Mouse (Mus musculus) brain, embryonic 14.5 days (tissue): ENCODE measurements around the gene Atxn1. TPM values are rescaled to one million over a fixed set of nuclear protein-coding genes. Genes with fewer than 3 reads are reported as not detected.

ENCODE experiments used
- DNase-seq: peaks from one replicate; pipeline ENCODE4 v3.0.0-alpha.2; 2011; ENCODE audit warnings: low read depth
- CTCF ChIP-seq: fragments of 200-500 bp; IDR thresholded peaks from 2 replicates; pipeline ENCODE4 v1.5.1; 2012; ENCODE audit warnings: inconsistent platforms, mild to moderate bottlenecking, moderate library complexity, borderline replicate concordance; ENCODE audit not compliant: insufficient read depth, insufficient read length; ENCODE audit errors: extremely low read depth
- POLR2A ChIP-seq: fragments of 200-500 bp; IDR thresholded peaks from 2 replicates; pipeline ENCODE4 v1.6.1; 2012; ENCODE audit warnings: mild to moderate bottlenecking, inconsistent platforms, borderline replicate concordance; ENCODE audit not compliant: poor library complexity, insufficient read depth, insufficient read length, severe bottlenecking; ENCODE audit errors: extremely low read depth
- polyA plus RNA-seq: library from polyadenylated mRNA; depleted of rRNA; stranded (reverse); fragments of >200 nt; gene quantifications from 2 replicates; pipeline ENCODE4 v1.2.3, GENCODE M21; 2012

Atxn1 gene
- polyA plus RNA-seq, 1 experiment: 11.0 TPM

DNA sequence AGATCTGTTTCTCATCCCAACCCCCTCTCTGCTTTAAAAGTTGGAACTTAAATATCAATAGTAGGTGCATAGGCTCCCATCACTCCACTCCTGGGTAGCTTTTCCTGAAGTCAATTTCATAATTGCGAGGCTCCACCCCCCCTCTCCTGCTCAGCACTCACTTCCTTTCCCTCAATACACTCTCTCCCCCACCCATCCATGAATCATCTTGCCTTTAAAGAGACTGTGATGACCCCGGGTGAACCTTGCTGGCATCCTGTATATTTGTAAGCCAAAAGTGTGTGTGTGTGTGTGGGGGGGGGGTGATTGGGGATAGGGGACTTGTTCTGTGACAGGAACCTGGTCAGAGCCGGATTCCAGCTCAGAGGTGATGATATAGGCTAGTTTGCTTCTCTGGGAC is 9.8 kb upstream of the Atxn1 start:
- no peak for DNase-seq
- TF ChIP-seq POLR2A (no peak), CTCF (no peak)

DNA sequence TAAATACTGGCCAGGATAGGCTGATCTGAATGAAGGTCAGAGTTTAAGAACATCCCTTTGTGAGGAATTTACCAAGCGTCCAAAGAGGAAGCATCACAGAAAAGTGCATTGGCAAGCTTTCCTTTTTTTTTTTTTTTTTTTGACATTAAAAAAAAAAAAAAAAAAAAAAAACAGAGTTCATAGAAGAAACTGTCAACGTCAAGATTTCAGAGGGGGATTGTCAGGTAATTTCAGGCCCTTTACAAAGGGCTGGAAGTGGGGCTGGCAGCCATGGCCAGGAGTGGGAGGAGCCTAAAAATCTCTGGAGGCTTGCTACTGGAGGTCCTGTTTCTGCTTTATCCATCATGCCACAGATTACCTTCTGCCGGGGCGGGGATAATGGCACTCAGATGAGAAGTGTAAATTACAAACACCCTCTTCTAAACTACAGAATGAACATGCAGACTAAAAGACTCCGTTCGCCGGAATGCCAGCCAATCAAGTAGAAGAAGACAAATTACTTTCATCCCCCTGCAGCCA is 9.2 kb upstream of the Atxn1 start:
- DNase-seq: no peak
- TF ChIP-seq POLR2A (no peak), CTCF (no peak)

DNA sequence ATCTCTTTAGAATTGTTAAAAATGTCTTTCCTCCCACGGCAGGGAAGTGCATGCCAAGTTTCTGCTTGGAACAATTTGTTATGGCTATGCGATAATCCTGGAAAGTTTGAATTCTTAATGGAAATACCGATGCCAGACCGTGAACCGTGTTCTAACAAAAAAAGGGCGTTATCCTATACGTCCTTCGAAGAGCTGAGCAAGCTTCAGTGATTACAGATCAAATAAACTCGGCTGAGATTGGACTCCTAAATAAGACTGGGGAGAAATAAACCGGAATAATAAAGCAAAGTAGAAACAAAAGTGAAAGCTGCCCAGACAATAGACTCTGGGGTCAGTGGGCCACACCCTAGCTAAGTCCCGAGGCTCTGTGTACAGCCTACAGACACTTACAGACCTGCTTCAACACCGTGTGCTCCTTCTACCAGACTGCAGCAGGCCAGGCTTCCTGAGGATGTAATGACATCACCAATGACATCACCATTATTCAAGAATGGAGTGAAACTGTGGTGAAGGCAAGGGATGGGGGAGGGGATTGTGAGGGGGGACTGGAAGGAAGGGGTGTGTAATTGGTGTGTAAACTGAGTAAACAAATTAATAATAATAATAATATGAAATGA is 6.2 kb upstream of the Atxn1 start:
- no peak for DNase-seq
- TF ChIP-seq POLR2A: no peak
- no peak for TF ChIP-seq CTCF

DNA sequence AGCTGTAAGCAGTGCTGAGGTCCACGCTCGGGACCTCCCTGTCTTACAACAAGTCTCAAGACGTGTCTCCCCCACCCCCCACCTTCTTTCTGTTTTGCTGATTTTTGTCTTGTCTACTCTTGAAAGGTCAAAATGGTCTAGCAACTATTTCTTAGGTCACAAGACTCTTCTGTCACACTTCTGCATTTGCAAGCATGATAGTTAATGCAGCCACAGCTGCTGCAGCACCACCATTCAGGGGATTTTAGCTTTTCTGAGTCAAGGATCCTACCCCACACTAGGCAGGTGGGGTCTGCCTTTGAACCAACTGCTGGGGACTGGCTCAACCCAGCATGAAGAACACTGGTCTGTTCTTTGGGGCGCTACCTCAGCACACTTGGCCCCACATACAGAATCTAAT is 3.4 kb upstream of the Atxn1 start:
- DNase-seq: no peak
- TF ChIP-seq POLR2A (no peak), CTCF (no peak)

DNA sequence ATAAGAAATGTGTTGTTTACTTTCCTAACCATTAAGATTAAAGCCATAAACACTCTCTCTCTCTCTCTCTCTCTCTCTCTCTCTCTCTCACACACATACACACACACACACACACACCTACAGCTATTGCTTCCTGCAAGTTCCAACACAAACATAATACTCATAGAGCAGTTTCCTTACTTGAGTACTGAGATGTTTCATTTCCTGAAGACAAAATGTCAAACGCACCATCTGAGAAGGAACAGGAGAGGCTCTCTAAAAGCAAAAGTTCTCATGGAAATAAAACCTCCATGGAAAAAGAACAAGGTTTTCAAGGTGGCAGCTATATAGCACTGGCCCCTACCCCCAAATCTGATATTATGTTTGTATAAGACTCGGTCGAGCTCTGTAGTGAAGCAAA is 2.6 kb upstream of the Atxn1 start:
- no peak for TF ChIP-seq CTCF
- no peak for TF ChIP-seq POLR2A

DNA sequence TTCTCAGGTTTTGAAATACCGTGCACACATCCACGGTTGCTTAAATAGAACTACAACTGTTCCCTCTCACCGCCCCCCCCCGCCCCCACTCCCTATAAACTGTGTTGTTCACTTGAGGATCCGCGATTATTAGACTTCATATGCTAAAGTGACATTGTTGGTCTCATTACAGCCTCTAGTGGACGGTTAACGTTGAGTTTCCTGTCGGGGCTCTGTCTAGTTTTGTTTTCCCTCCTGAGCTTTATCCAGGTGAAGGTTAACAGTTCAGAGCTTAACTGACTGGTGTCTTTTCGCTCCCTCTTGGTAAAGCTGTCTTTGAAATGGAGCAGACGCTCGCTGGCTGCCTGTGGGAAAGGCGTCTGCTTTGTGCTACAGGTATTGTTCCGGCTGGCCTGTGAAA is 1.8 kb upstream of the Atxn1 start:
- DNase-seq: peak; percentile 75
- peak; percentile 57; the same call in 1 of the 2 replicates for TF ChIP-seq CTCF
- TF ChIP-seq POLR2A: no peak

More for the DNA sequence above, 2.6 kb upstream of the Atxn1 start:
- DNase-seq: no peak

DNA sequence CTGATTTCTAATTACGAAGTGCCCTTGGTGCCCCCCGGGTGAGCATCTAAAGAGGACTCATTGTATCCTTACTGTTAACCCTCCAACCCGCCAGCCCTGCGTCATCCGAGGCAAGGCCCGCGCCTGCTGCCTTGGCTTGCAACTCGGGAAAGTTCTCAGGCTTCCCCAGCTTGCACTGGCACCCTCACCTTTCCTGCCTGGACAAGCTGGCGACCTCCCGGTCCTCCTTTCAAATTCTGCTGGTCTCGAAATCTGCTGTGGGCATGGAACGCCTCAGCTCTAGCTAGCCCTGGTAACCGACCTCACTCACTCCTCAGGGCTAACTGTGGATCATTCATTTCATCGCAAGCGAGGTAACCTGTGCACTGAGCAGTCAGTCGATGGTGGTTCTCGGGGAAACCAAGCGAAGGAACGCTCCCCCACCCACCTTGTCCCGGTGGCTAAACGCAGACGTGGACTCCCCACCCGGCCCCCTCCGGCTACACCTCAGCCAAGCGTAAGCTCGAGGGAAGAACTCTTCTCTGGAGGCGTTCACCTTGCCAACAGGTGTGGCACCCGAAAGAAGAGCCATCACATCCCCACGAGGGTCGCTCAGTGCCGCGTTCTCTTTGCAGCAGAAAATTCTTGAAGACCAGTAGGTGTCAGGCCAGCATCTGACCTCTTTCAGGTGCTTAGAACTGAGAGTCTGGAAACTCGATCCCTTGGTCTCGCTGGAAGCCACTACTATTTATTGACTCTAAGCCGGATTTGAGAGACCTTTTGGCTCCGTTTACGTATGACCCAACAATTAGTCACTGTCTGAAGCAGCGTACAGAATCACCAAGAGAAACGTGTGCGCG is 1.0 kb upstream of the Atxn1 start:
- TF ChIP-seq POLR2A: no peak
- peak; percentile 21; the same call in 1 of the 2 replicates for TF ChIP-seq CTCF
- peak; percentile 66 for DNase-seq

DNA sequence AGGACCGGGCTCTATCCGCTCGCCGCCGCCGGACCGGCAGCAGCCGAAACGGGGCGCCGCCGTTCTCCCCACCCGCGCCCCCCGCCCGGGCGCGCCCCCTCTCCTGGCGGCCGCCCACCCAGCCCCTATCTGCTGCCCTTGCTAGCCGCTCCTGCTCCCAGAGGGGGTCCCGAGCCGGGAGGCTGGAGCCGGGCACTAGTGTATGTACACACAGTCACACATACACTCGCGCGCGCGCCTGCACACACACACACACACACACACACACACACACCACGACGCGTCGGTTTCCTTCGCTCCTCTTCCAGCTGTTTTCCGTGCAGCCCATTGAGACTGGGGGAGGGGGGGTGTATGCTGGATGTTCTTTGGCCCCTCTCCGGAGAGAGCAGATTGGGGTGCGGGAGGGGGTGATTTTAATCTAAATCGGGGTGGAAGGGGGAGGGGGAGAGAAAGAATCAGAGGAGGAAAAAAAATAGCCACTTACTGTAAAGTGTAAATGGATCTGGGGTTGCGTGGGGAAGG is 416 bp downstream of the Atxn1 start:
- DNase-seq: peak; percentile 84

DNA sequence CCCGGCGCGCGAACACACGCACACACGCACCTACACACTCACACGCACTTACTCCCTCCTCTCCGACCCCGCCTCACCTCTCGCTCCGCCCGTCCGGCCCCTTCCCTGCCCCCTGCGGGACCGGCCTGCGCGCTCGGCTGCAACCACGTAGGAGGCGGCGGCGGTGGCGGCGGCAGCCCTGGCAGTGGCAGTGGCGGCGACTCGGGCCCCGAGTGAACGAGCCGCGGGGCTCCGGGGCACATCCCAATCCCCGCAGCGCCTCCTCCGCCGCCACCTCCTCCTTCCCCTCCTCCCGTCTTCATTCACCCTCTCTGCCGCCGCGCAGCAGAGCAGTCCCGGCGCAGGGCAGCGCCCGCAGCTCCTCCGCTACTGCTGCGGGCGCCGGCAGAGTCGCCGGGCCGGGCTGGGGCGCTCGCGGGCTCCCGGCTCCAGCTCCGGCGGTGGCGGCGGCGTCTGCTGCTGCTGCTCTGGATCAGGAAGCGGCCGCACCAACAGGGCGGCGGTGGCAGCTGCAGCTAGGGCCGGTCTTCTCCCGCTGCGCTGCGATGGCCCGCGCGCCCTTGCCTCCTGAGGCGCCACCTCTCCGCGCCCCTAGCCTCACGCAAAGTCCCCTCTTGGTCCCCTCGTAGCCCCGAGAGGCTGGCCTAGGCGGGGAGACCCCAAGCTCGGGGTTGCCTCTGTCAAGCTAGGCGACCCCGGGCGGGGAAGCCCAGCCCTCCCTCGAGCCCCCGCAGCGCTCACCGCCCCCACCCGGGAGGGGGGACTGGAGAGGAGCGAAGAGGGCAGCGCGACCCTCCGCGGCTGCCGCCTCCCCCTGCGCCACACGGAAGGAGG is 1.1 kb downstream of the Atxn1 start:
- DNase-seq: peak; percentile 85
- TF ChIP-seq CTCF (no peak), POLR2A (peak; percentile 32; the same call in 1 of the 2 replicates)

More for the DNA sequence above, 416 bp downstream of the Atxn1 start:
- no peak for TF ChIP-seq POLR2A
- TF ChIP-seq CTCF: no peak

DNA sequence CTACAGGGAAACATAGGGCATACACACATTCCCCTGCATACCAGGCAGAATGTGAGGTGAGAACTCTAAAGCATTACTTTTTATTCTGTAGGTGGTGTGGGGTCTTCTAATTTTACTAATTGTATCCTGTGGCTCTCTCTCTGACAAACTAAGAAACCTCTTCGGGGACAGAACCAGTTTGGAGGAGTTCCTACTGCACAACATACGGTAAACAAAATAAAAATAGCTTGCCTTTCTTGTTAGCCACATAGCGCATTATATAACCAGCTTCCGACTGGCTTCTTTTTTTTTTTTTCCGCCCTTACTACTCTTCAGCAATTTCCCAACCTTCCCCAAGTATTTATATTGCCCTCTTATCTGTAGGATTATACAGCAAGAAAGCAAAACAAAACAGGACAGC is 2.0 kb downstream of the Atxn1 start:
- peak; percentile 32 for DNase-seq
- TF ChIP-seq CTCF: no peak
- no peak for TF ChIP-seq POLR2A
